Mouse (Mus musculus): ENCODE data around the gene Sema5a. TPM values are rescaled to one million over a fixed set of nuclear protein-coding genes. Genes with fewer than 3 reads are reported as not detected.
A peak's percentile ranks its signal among the peaks of the same experiment; 100 is the strongest.
"Not testable (repeated sequence)": the region's sequence is repeated elsewhere in the genome, so short reads cannot be mapped to it uniquely, and the experiment has no call there.

Gene Sema5a
- polyA plus RNA-seq (2016; fragmentation: Nextera tagmentation; extraction: Ambion mirVana) = 6.9 and 8.3 TPM in 2 replicates

GRCm38 (mm10) chr15:32244344-32244955, at the start of gene Sema5a:
TSS of gene Sema5a (plus strand) at chr15:32244810.
- under 1% methylated on average over 43 of the region's 45 CpGs for WGBS
- H3K4me1 ChIP-seq = peaks cover 47% of the 10 kb centered on the region
- peak within 1 kb of the TSS; percentile 77 for H3K4me3 ChIP-seq
- H3K27me3 ChIP-seq (ENCODE audit: poor library complexity, severe bottlenecking) = 0 out of 2 replicates have a peak, but pooled peaks cover 5% of the 10 kb centered on the region
- H3K9me3 ChIP-seq = no peaks in the 10 kb centered on the region
- H3K36me3 ChIP-seq (replicated peaks) = peaks cover 5% of the 10 kb centered on the region; the same call in 1 of the 2 replicates
- H3K27ac ChIP-seq = peak within 1 kb of the TSS; percentile 81
- DNase-seq (ENCODE audit: extremely low spot score, low spot score) = peak; percentile 78

GRCm38 (mm10) chr15:32198076-32198475, 46.5 kb upstream of the Sema5a start:
- 88% methylated on average over 9 of the region's 9 CpGs for WGBS
- Histone ChIP-seq H3K36me3 (replicated peaks) (no peaks in the 10 kb centered on the region), H3K27ac (no peak overlapping the region), H3K27me3 (ENCODE audit: poor library complexity, severe bottlenecking) (no peaks in the 10 kb centered on the region), H3K4me3 (no peak overlapping the region), H3K4me1 (peaks cover 14% of the 10 kb centered on the region; the same call in 1 of the 2 replicates), H3K9me3 (no peaks in the 10 kb centered on the region)
- DNase-seq (ENCODE audit: extremely low spot score, low spot score) = no peak

- H3K4me3 ChIP-seq = no peak overlapping the region
- H3K27me3 ChIP-seq (ENCODE audit: poor library complexity, severe bottlenecking) = no peaks in the 10 kb centered on the region
- H3K27ac ChIP-seq = no peak overlapping the region
- no peaks in the 10 kb centered on the region for H3K36me3 ChIP-seq (replicated peaks)
- peaks cover 14% of the 10 kb centered on the region; the same call in 1 of the 2 replicates for H3K4me1 ChIP-seq
- no peaks in the 10 kb centered on the region for H3K9me3 ChIP-seq
- 72% methylated on average over 5 of the region's 5 CpGs for WGBS
- no peak for DNase-seq (ENCODE audit: extremely low spot score, low spot score)
Measured at GRCm38 (mm10) chr15:32198561-32198960, 46.0 kb upstream of the Sema5a start.

- WGBS = 90% methylated on average over 5 of the region's 5 CpGs
Measured at GRCm38 (mm10) chr15:32203242-32203641, 41.4 kb upstream of the Sema5a start.

GRCm38 (mm10) chr15:32204908-32205307, 39.7 kb upstream of the Sema5a start:
- 91% methylated on average over 10 of the region's 10 CpGs for WGBS
- no peaks in the 10 kb centered on the region for H3K27me3 ChIP-seq (ENCODE audit: poor library complexity, severe bottlenecking)
- no peak overlapping the region for H3K27ac ChIP-seq
- no peak for DNase-seq (ENCODE audit: extremely low spot score, low spot score)
- no peak overlapping the region for H3K4me3 ChIP-seq
- H3K4me1 ChIP-seq = no peaks in the 10 kb centered on the region
- H3K36me3 ChIP-seq (replicated peaks) = no peaks in the 10 kb centered on the region
- no peaks in the 10 kb centered on the region for H3K9me3 ChIP-seq

More at GRCm38 (mm10) chr15:32203242-32203641, 41.4 kb upstream of the Sema5a start:
- Histone ChIP-seq H3K4me3 (no peak overlapping the region), H3K36me3 (replicated peaks) (no peaks in the 10 kb centered on the region), H3K4me1 (peaks cover 6% of the 10 kb centered on the region; the same call in 1 of the 2 replicates), H3K27me3 (ENCODE audit: poor library complexity, severe bottlenecking) (no peaks in the 10 kb centered on the region), H3K9me3 (no peaks in the 10 kb centered on the region), H3K27ac (no peak overlapping the region)
- DNase-seq (ENCODE audit: extremely low spot score, low spot score) = no peak

GRCm38 (mm10) chr15:32214687-32215086, 29.9 kb upstream of the Sema5a start:
- not testable (repeated sequence) for H3K27ac ChIP-seq; H3K4me1 ChIP-seq; H3K36me3 ChIP-seq (replicated peaks); DNase-seq (ENCODE audit: extremely low spot score, low spot score); H3K9me3 ChIP-seq; H3K27me3 ChIP-seq (ENCODE audit: poor library complexity, severe bottlenecking); H3K4me3 ChIP-seq
- 90% methylated on average over 10 of the region's 10 CpGs for WGBS

GRCm38 (mm10) chr15:32223028-32223427, 21.6 kb upstream of the Sema5a start:
- no peaks in the 10 kb centered on the region for H3K9me3 ChIP-seq
- no peaks in the 10 kb centered on the region for H3K27me3 ChIP-seq (ENCODE audit: poor library complexity, severe bottlenecking)
- DNase-seq (ENCODE audit: extremely low spot score, low spot score) = no peak
- no peaks in the 10 kb centered on the region for H3K36me3 ChIP-seq (replicated peaks)
- H3K4me3 ChIP-seq = no peak overlapping the region
- WGBS = 92% methylated on average over 7 of the region's 7 CpGs
- no peak overlapping the region for H3K27ac ChIP-seq
- H3K4me1 ChIP-seq = no peaks in the 10 kb centered on the region

- WGBS = 96% methylated on average over 3 of the region's 3 CpGs
Measured at GRCm38 (mm10) chr15:32225394-32225793, 19.2 kb upstream of the Sema5a start.

GRCm38 (mm10) chr15:32226381-32226780, 18.2 kb upstream of the Sema5a start:
- Histone ChIP-seq H3K27me3 (ENCODE audit: poor library complexity, severe bottlenecking) (no peaks in the 10 kb centered on the region), H3K9me3 (no peaks in the 10 kb centered on the region), H3K4me1 (no peaks in the 10 kb centered on the region), H3K36me3 (replicated peaks) (no peaks in the 10 kb centered on the region), H3K4me3 (no peak overlapping the region), H3K27ac (no peak overlapping the region)
- no peak for DNase-seq (ENCODE audit: extremely low spot score, low spot score)
- 89% methylated on average over 6 of the region's 6 CpGs for WGBS

More at GRCm38 (mm10) chr15:32225394-32225793, 19.2 kb upstream of the Sema5a start:
- Histone ChIP-seq H3K4me3 (no peak overlapping the region), H3K36me3 (replicated peaks) (no peaks in the 10 kb centered on the region), H3K27ac (no peak overlapping the region), H3K4me1 (no peaks in the 10 kb centered on the region), H3K9me3 (no peaks in the 10 kb centered on the region), H3K27me3 (ENCODE audit: poor library complexity, severe bottlenecking) (no peaks in the 10 kb centered on the region)
- DNase-seq (ENCODE audit: extremely low spot score, low spot score) = no peak

GRCm38 (mm10) chr15:32226888-32227395, 17.7 kb upstream of the Sema5a start:
- Histone ChIP-seq H3K4me3 (no peak overlapping the region), H3K4me1 (no peaks in the 10 kb centered on the region), H3K27ac (no peak overlapping the region), H3K36me3 (replicated peaks) (no peaks in the 10 kb centered on the region), H3K27me3 (ENCODE audit: poor library complexity, severe bottlenecking) (no peaks in the 10 kb centered on the region), H3K9me3 (no peaks in the 10 kb centered on the region)
- no peak for DNase-seq (ENCODE audit: extremely low spot score, low spot score)
- WGBS = 93% methylated on average over 7 of the region's 7 CpGs

- no peaks in the 10 kb centered on the region for H3K9me3 ChIP-seq
- DNase-seq (ENCODE audit: extremely low spot score, low spot score) = no peak
- no peak overlapping the region for H3K27ac ChIP-seq
- H3K36me3 ChIP-seq (replicated peaks) = no peaks in the 10 kb centered on the region
- WGBS = 97% methylated on average over 2 of the region's 2 CpGs
- H3K4me1 ChIP-seq = peaks cover 3% of the 10 kb centered on the region; the same call in 1 of the 2 replicates
- no peaks in the 10 kb centered on the region for H3K27me3 ChIP-seq (ENCODE audit: poor library complexity, severe bottlenecking)
- H3K4me3 ChIP-seq = no peak overlapping the region
Measured at GRCm38 (mm10) chr15:32230066-32230465, 14.5 kb upstream of the Sema5a start.

GRCm38 (mm10) chr15:32232189-32232588, 12.4 kb upstream of the Sema5a start:
- Histone ChIP-seq H3K9me3 (no peaks in the 10 kb centered on the region), H3K36me3 (replicated peaks) (no peaks in the 10 kb centered on the region), H3K27ac (no peak overlapping the region), H3K4me3 (no peak overlapping the region), H3K4me1 (peaks cover 3% of the 10 kb centered on the region; the same call in 1 of the 2 replicates), H3K27me3 (ENCODE audit: poor library complexity, severe bottlenecking) (no peaks in the 10 kb centered on the region)
- no peak for DNase-seq (ENCODE audit: extremely low spot score, low spot score)
- WGBS = 94% methylated on average over 3 of the region's 3 CpGs

GRCm38 (mm10) chr15:32232666-32233141, 11.9 kb upstream of the Sema5a start:
- H3K36me3 ChIP-seq (replicated peaks); H3K27ac ChIP-seq; H3K27me3 ChIP-seq (ENCODE audit: poor library complexity, severe bottlenecking); H3K4me3 ChIP-seq; DNase-seq (ENCODE audit: extremely low spot score, low spot score); H3K9me3 ChIP-seq; H3K4me1 ChIP-seq: not testable (repeated sequence)
- WGBS = 13% methylated on average over 8 of the region's 8 CpGs

Measured in forebrain, embryonic 10.5 days (tissue).